Mouse (Mus musculus): ENCODE results near the gene Sec61a2. TPM values are rescaled to one million over a fixed set of nuclear protein-coding genes. Genes with fewer than 3 reads are reported as not detected.

The Sec61a2 gene
- polyA plus RNA-seq, 1 experiment from 2014 or later = 9.4 TPM

DNA sequence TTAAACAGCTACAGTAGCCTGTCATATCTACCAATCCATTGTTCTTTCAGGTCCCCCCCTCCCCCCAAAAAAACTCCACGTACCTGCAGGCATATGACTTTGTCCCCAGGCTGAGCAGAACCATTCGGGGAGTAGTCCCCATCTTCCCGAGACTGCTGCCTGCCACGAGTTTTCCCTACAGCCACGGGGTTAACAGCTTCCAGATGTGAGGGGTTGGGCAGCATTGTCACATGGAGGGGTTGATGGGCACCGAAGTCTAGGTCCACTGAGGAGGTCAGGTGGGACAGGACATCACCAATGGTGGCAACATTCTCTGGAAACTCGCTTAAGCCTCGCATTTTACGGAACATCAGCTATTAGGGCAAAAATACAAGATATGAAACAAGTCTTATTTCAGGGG lies 28.6 kb upstream of the Sec61a2 start:
- no peaks in the 10 kb centered on the region for H3K36me3 ChIP-seq (ENCODE audit: inconsistent target)
- no peak overlapping the region for H3K4me3 ChIP-seq (ENCODE audit: inconsistent target)
- no peak overlapping the region for H3K27ac ChIP-seq
- no peaks in the 10 kb centered on the region for H3K79me2 ChIP-seq (ENCODE audit: inconsistent target)
- 89% methylated on average over 9 of the region's 9 CpGs for WGBS (ENCODE audit: missing documents)

DNA sequence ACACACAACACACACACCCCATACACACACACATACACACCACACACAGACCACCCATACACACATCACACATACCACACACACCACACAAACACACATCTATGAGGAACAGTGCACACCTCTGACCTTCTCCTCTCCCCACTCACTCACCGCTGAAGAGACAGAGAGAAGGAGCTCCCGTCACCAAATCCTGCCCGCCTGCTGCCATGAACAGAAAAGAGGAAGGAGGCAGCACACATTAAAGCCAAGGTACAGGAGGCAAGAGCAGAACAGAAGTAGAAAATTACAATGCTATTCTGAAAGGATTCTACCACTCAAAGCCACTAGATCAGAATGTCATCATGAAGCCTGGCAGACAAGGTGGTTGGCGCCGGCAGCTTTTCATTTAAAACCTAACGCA lies 27.6 kb upstream of the Sec61a2 start:
- Histone ChIP-seq H3K79me2 (ENCODE audit: inconsistent target) (no peaks in the 10 kb centered on the region), H3K27ac (no peak overlapping the region), H3K36me3 (ENCODE audit: inconsistent target) (no peaks in the 10 kb centered on the region), H3K4me3 (ENCODE audit: inconsistent target) (no peak overlapping the region)
- WGBS (ENCODE audit: missing documents) = 44% methylated on average over 6 of the region's 6 CpGs

DNA sequence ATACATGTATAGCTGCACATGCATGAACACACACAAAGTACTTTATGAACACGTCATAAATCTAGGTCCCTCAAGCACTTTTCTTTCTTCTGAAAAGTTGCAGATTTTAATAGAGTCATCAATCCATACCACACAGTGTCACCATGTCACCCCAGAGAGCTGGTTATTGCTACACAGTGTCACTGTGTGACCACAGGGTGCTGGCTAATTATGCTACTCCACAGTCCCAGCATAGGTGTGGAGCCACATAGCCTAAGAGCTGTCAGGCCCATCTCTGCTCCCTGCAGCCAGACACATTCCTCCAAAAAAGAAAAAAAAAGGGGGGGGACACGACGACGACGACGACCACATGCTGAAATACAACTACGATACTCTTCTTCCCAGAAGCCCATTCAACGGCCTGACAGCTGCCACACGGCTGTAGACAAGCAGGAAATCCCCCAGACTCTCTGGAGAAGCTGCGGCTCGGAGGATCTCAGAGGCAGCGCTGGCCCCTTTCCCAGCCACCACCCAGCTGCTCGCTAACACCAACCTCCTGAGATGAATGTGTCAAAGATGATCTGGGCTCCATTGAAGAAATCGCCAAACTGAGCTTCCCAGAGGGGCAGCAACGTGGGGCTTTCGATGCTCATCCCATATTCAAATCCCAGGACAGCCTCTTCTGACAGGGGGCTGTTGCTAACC lies 16.2 kb upstream of the Sec61a2 start:
- Histone ChIP-seq H3K27ac (no peak overlapping the region), H3K79me2 (ENCODE audit: inconsistent target) (no peaks in the 10 kb centered on the region), H3K4me3 (ENCODE audit: inconsistent target) (no peak overlapping the region), H3K36me3 (ENCODE audit: inconsistent target) (no peaks in the 10 kb centered on the region)
- 94% methylated on average over 12 of the region's 16 CpGs for WGBS (ENCODE audit: missing documents)

DNA sequence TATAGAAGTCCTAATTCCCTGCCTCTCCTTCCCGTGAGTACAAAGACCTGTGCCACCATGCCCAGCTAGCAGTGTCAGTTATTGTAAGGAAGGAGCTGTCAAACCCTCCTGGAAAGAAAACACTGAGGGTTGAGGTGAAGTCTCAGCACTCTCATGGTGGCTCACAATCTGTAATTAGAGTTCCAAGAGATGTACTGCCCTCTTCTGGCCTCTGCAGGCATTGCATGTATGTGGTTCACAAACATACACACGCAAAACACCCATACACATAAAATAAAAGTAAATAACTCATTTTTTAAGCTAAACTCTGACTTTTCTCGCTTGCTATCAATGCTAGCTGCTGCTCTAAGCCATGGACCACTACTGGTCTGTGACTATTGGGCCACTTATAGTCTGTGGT lies 11.4 kb upstream of the Sec61a2 start:
- no peak overlapping the region for H3K4me3 ChIP-seq (ENCODE audit: inconsistent target)
- 59% methylated on average over 3 of the region's 3 CpGs for WGBS (ENCODE audit: missing documents)

DNA sequence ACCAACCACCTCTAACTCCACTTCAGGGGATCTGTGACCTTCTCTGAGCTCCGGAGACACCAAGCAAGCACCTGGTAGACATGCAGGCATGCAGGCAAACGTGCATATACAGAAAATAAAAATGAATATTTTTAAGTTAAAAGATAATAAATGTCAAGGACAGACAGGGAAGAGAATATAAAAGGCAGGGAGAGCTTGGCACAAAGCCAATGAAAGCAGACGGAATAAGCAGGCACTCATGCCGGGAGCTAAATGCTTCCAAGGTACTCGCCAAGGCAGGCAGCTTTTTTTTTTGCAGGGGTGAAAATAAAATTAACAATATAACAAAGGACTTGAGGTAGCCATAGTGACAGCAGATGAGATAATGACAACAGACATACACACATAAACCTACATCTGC lies 10.9 kb upstream of the Sec61a2 start:
- H3K4me3 ChIP-seq (ENCODE audit: inconsistent target) = no peak overlapping the region
- H3K79me2 ChIP-seq (ENCODE audit: inconsistent target) = no peaks in the 10 kb centered on the region
- no peaks in the 10 kb centered on the region for H3K36me3 ChIP-seq (ENCODE audit: inconsistent target)
- no peak overlapping the region for H3K27ac ChIP-seq
- WGBS (ENCODE audit: missing documents) = 80% methylated on average over 1 of the region's 5 CpGs

More for the DNA sequence above, 11.4 kb upstream of the Sec61a2 start:
- Histone ChIP-seq H3K36me3 (ENCODE audit: inconsistent target) (no peaks in the 10 kb centered on the region), H3K79me2 (ENCODE audit: inconsistent target) (no peaks in the 10 kb centered on the region), H3K27ac (no peak overlapping the region)

DNA sequence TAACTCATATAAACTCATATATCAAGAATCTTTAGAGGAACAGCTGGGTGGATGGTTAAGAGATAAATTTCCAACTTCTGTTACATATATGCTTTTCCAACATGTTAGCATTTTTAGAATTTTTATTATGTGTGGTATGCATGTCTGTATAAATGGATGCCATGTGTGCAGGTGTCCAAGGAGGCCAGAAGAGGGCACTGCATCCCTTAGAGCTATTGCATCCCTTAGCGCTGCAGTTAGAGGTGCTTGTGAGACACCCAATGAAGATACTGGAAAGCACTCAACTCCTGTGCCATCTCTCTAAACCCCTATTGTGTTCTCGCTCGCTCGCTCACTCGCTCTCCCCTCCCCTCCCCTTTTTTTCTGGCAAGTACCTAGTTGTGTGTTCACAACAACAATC lies 4.9 kb upstream of the Sec61a2 start:
- Histone ChIP-seq H3K4me3 (ENCODE audit: inconsistent target) (no peak overlapping the region), H3K27ac (no peak overlapping the region), H3K36me3 (ENCODE audit: inconsistent target) (no peaks in the 10 kb centered on the region), H3K79me2 (ENCODE audit: inconsistent target) (no peaks in the 10 kb centered on the region)
- WGBS (ENCODE audit: missing documents) = 77% methylated on average over 5 of the region's 5 CpGs

DNA sequence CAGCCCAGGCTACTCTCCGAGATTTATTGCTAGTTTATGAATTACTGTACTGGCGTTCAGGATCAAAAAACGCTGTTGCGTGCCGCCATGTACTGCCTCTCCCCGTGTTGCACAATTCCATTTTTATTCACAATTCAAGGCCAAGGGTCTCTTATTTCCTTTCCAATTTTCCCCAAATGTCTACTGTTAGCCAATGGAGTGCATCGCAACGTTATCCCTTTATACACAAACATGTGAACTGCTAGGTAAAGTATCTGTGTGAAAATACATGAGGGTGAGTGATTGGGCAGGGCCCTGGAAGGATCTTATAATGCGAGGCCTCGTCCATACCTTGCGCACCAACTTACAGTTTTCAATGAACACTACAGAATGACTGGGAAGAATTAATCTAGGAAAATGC lies 936 bp downstream of the Sec61a2 start:
- peaks cover 13% of the 10 kb centered on the region; the same call in 1 of the 2 replicates for H3K36me3 ChIP-seq (ENCODE audit: inconsistent target)
- WGBS (ENCODE audit: missing documents) = 75% methylated on average over 11 of the region's 11 CpGs
- H3K4me3 ChIP-seq (ENCODE audit: inconsistent target) = peak overlapping the region; percentile 49
- peaks cover 8% of the 10 kb centered on the region; the same call in 1 of the 2 replicates for H3K79me2 ChIP-seq (ENCODE audit: inconsistent target)
- no peak overlapping the region for H3K27ac ChIP-seq

DNA sequence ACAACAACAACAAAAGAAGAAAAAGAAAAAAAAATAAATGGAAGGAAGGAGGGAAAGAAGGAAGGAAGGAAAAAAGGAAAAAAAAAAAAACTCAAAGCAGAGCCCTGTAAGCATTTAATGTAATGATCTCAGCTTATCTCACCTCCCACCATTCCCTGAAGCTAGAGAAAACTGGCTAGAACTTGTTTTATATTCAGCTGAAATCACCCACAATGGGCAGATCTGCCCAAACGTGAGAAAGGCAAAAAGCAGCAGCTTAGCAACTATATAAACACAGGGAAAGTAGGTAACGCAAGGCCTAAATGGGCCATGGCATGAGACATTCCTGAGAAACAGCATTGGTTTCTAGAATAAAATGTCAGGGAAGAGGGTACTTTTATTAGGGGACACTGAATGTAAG lies 5.8 kb downstream of the Sec61a2 start:
- 97% methylated on average over 2 of the region's 2 CpGs for WGBS (ENCODE audit: missing documents)
- Histone ChIP-seq H3K79me2 (ENCODE audit: inconsistent target) (peaks cover 4% of the 10 kb centered on the region; the same call in 1 of the 2 replicates), H3K36me3 (ENCODE audit: inconsistent target) (peaks cover 39% of the 10 kb centered on the region), H3K27ac (no peak overlapping the region), H3K4me3 (ENCODE audit: inconsistent target) (no peak overlapping the region)

DNA sequence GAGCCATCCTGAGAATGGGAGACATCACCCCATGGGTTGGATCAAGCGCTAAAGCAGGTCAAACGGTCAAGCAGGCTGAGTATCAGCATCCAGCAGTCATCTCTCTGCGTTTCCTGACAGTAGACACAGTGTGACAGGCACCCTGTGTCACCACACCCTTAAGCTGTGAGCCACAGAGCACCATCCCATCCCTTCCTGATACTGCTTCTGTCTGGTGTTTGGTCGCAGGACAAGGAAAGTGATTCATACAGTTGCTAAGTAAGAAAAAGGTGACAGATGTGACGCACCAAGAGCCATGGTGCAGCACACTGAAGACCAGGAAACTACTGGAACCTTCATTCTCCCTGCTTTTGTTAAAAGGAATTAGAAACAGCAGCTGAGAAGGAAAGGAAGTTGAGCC lies 6.4 kb downstream of the Sec61a2 start:
- no peaks in the 10 kb centered on the region; the same call in 1 of the 2 replicates for H3K79me2 ChIP-seq (ENCODE audit: inconsistent target)
- WGBS (ENCODE audit: missing documents) = 96% methylated on average over 5 of the region's 5 CpGs
- H3K4me3 ChIP-seq (ENCODE audit: inconsistent target) = no peak overlapping the region
- H3K27ac ChIP-seq = no peak overlapping the region
- H3K36me3 ChIP-seq (ENCODE audit: inconsistent target) = peaks cover 44% of the 10 kb centered on the region

DNA sequence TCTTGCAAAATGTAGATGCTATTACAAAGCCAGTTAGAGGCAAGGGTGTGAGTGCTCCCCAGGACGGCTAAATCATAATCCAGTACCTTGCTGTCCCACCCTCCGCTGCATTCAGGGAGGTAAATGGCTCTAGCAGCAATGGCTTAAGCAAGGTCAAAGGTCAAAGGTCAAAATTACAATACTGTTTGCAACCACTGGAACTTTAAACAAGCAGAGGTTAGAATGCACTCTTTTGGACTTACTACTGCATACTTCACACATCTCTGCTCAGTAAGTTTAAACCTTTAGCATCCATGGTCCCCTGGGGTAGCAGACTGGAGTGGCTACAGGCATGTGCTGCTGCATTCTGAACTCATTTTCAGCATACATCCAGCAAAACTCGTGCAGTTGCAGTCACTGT lies 17.8 kb downstream of the Sec61a2 start:
- H3K36me3 ChIP-seq (ENCODE audit: inconsistent target) = peaks cover 79% of the 10 kb centered on the region
- H3K27ac ChIP-seq = no peak overlapping the region
- no peaks in the 10 kb centered on the region for H3K79me2 ChIP-seq (ENCODE audit: inconsistent target)
- no peak overlapping the region for H3K4me3 ChIP-seq (ENCODE audit: inconsistent target)
- 87% methylated on average over 3 of the region's 3 CpGs for WGBS (ENCODE audit: missing documents)

DNA sequence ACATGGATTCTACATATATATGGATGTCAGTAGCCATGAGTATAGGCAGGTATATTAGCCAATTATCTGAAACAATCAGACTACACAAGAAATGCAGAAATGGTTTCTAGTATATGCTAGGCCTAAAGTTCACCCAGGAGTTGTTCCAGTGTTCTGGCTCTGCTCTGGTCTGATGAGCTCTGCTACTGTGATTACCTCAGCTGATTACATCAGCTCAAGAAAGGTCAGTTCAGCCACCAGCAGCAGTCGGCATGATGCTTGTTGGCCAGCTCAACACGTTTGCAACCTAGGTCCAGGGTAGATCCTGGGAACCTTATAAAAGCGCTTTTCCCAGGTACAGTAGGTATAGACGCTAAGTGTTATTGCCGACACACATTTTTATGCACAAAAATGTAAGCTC lies 25.5 kb downstream of the Sec61a2 start:
- no peaks in the 10 kb centered on the region for H3K79me2 ChIP-seq (ENCODE audit: inconsistent target)
- 95% methylated on average over 5 of the region's 5 CpGs for WGBS (ENCODE audit: missing documents)
- H3K36me3 ChIP-seq (ENCODE audit: inconsistent target) = peaks cover 38% of the 10 kb centered on the region
- no peak overlapping the region for H3K27ac ChIP-seq
- no peak overlapping the region for H3K4me3 ChIP-seq (ENCODE audit: inconsistent target)

DNA sequence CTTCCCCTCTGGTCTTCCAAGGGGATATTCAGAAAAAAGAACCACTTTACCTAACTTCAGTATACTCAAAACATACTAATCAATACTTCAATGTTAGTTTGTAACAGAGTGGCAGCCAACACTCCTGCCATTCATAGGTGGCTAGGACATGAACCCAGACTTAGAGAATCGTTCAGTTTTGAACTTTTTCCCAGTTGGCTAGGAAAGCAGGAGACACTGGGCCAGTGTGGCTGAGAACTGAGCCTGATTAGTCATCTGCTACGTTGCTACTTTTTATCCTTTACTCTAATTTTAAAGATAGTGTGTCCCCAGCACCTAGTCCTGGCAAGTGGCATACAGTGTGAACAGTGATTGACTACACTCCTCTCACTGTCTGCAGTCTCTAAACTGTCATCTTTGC lies 27.6 kb downstream of the Sec61a2 start:
- Histone ChIP-seq H3K4me3 (ENCODE audit: inconsistent target) (no peak overlapping the region), H3K36me3 (ENCODE audit: inconsistent target) (peaks cover 35% of the 10 kb centered on the region; the same call in 1 of the 2 replicates), H3K27ac (no peak overlapping the region), H3K79me2 (ENCODE audit: inconsistent target) (no peaks in the 10 kb centered on the region)
- WGBS (ENCODE audit: missing documents) = 92% methylated on average over 2 of the region's 2 CpGs

DNA sequence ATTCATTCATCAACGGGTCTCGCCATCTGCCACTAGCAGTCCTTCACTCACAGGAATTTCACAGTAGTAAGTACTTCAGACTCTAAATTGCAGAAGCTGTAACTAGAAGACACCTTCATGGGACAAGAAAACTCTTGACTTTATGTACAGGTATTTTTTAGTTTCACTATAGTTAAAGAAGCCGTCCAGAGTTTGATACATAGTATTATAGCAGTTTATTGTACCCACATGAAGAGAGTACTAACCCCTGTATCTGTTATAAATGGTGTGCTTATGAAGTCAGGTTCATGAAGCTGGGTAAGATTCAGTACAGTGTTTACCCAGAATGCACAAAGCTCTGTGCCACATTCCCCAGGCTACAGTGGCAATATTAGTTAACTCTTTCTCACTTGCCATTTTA lies 32.4 kb downstream of the Sec61a2 start, which contains the start of gene Gm13199:
Gm13199 (minus strand) TSS at position 101 of the 400 bp plus-strand sequence.
- Histone ChIP-seq H3K79me2 (ENCODE audit: inconsistent target) (no peaks in the 10 kb centered on the region), H3K4me3 (ENCODE audit: inconsistent target) (no peak within 1 kb of the TSS), H3K36me3 (ENCODE audit: inconsistent target) (peaks cover 20% of the 10 kb centered on the region; the same call in 1 of the 2 replicates), H3K27ac (no peak within 1 kb of the TSS)
- WGBS (ENCODE audit: missing documents) = 100% methylated on average over 3 of the region's 3 CpGs

DNA sequence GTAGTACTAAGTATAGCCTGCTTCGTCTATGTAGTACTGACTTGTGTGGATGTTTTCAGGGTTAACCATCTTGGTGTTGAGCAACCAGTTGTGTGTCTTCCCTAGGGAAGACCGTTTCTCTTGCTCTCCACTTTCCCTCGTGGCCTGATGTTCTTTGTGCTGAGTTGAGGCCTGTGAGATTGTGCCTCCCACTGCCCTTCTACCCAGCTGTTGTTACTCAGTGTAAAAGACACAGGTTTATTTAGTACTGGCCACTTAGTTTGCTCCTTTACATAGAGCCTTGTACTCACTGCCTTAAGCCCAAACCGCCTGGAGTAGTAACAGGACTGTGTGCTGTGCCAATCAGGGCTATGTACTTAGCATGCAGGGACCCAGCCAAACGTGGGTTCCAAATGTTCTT lies 43.4 kb downstream of the Sec61a2 start:
- WGBS (ENCODE audit: missing documents) = 87% methylated on average over 5 of the region's 5 CpGs
- no peak overlapping the region for H3K27ac ChIP-seq
- peaks cover 42% of the 10 kb centered on the region for H3K79me2 ChIP-seq (ENCODE audit: inconsistent target)
- H3K4me3 ChIP-seq (ENCODE audit: inconsistent target) = no peak overlapping the region
- no peaks in the 10 kb centered on the region for H3K36me3 ChIP-seq (ENCODE audit: inconsistent target)

DNA sequence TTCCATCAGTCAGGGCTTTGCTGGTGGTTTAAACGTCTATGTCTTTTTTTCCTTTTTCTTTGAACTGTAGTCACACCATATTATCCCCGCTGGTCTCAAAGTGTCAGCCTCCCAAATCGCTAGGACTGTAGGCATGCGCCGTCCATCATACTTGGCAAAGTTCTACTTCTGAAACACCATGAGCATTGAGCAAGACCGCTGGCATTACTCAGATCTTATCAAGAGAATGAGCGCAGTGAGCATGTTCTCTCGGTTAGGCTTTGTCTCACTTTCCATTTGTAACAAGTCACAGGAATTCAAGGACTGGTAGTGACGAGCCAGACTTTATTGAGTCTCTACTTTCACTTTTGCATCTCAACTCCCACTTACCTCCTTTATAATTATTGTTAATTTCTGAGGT lies 44.1 kb downstream of the Sec61a2 start:
- H3K27ac ChIP-seq = no peak overlapping the region
- no peak overlapping the region for H3K4me3 ChIP-seq (ENCODE audit: inconsistent target)
- no peaks in the 10 kb centered on the region for H3K36me3 ChIP-seq (ENCODE audit: inconsistent target)
- peaks cover 49% of the 10 kb centered on the region for H3K79me2 ChIP-seq (ENCODE audit: inconsistent target)
- 91% methylated on average over 9 of the region's 9 CpGs for WGBS (ENCODE audit: missing documents)

DNA sequence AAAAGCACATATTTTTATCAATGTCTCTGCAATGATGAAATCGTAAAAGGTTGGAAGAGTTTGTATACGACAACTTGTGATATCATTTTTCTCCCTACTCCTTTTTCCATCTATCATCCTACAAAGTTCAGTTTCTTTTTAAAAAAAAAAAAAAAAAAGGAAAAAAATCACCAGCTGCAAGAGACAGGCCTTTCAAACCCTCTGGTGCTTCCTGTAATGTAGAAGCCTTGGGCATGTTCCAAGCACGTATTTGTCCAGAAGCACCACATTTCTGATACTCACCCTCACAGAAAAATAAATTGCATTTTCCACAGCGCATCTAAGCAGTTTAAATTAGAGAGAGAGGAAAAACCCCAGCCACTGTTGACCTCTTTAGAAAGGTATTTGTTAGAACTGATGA lies 49.4 kb downstream of the Sec61a2 start:
- Histone ChIP-seq H3K4me3 (ENCODE audit: inconsistent target) (peak overlapping the region; percentile 94), H3K79me2 (ENCODE audit: inconsistent target) (peaks cover 77% of the 10 kb centered on the region), H3K27ac (peak overlapping the region; percentile 92), H3K36me3 (ENCODE audit: inconsistent target) (peaks cover 7% of the 10 kb centered on the region; the same call in 1 of the 2 replicates)
- 10% methylated on average over 4 of the region's 4 CpGs for WGBS (ENCODE audit: missing documents)

Measured in macrophage (primary cell).